Mouse (Mus musculus) telencephalon, adult 2 months (tissue): ENCODE measurements at regions not wholly inside any gene's neighbourhood (a gene's known extent, or its start where the extent isn't known, plus 50 kb on each side); places are given as distances from the start of the nearest gene placed in this dataset.
"Not testable (repeated sequence)": the region's sequence is repeated elsewhere in the genome, so short reads cannot be mapped to it uniquely, and the experiment has no call there.

ENCODE experiments used
- DNase-seq: peaks from one replicate; pipeline ENCODE4 v3.0.0-alpha.2; 2011; ENCODE audit warnings: low read depth, low spot score

- DNase-seq = not testable (repeated sequence)
These were observed 51.2 kb upstream of the Cldn34a start for GRCm38 (mm10) chrX:152511922-152512321.

DNA sequence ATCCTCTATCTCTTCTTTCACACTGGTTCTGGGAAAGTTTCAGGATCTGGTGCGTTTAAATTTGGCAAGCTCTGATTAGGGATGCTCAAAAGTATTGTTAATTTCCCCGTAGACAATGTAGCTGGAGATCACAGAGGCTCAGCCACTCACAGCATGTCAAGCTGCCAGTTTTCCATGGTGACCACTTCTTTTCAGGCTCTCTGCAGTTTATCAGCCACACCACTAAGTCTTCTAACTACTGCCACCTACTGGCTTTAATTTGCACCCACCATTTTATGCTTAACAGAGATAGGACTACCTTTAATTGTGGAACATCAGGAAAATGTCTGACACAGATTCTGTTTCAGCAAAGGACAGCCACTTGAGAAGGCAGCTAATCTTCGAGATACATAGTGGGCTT lies 57.7 kb upstream of the Cldn34a start:
- not testable (repeated sequence) for DNase-seq

GRCm38 (mm10) chrX:152499371-152499957 lies 63.7 kb upstream of the Cldn34a start:
- not testable (repeated sequence) for DNase-seq

- peak; percentile 0 for DNase-seq
These were observed 91.6 kb upstream of the Cldn34a start for GRCm38 (mm10) chrX:152471387-152472010.

GRCm38 (mm10) chrX:152424432-152424958 lies 56.0 kb upstream of the Gpr173 start:
- not testable (repeated sequence) for DNase-seq

DNA sequence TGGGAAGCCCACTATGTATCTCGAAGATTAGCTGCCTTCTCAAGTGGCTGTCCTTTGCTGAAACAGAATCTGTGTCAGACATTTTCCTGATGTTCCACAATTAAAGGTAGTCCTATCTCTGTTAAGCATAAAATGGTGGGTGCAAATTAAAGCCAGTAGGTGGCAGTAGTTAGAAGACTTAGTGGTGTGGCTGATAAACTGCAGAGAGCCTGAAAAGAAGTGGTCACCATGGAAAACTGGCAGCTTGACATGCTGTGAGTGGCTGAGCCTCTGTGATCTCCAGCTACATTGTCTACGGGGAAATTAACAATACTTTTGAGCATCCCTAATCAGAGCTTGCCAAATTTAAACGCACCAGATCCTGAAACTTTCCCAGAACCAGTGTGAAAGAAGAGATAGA lies 50.0 kb upstream of the Gpr173 start:
- not testable (repeated sequence) for DNase-seq
